Mouse (Mus musculus): ENCODE data around the gene Dusp22.

Gene Dusp22

GRCm38 (mm10) chr13:30659613-30660505, at the start of gene Dusp22:
Gene Dusp22 (plus strand): TSS chr13:30659999.
- DNase-seq = peak; percentile 79

GRCm38 (mm10) chr13:30612079-30612794, 47.6 kb upstream of the Dusp22 start:
- no peak for DNase-seq

DNA sequence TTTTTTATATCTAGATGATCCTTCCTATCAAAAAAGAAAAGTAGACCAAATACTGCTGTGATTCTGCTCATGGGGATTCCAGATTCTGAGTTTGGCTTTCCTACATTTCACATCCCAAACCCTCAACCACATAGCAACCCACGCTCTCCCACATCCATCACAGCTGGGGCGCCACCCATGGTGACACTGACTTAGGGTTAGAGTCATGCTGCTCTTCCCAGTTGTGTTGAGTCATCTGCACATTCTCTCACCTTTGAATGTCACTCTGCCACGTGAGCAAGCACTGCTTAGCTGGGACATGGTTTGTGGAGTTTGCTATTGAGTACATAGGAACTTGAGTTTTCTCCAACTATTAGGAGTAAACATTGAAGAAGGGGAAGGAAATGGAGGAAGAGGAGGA, 40.1 kb upstream of the Dusp22 start:
- DNase-seq = no peak

GRCm38 (mm10) chr13:30628195-30629048, 31.4 kb upstream of the Dusp22 start:
- no peak for DNase-seq

- peak; percentile 33 for DNase-seq
Observed at GRCm38 (mm10) chr13:30629794-30630410, 29.9 kb upstream of the Dusp22 start.

GRCm38 (mm10) chr13:30632998-30633397, 26.8 kb upstream of the Dusp22 start:
- peak; percentile 37 for DNase-seq

DNA sequence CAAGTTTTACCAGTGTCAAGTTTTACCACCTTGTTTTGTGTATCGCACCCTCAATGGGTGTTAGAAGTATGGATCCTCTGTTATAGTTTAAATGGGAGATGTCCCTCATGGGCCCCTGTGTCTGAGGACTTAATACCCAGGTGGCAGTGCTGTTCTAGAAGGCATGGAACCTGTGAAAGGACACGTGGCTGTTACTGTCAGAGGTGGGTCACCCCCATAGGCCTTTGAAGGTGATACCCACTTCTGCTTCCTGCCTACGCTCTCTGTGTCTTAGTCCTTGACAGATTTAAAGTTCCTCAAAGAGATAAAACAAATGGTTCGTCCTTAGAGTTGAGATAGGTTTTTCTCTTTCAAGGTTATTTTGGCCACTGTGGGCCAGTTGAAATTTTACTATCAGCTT, 23.3 kb upstream of the Dusp22 start:
- no peak for DNase-seq

GRCm38 (mm10) chr13:30638378-30639115, 21.3 kb upstream of the Dusp22 start:
- DNase-seq = no peak

- no peak for DNase-seq
Observed at GRCm38 (mm10) chr13:30642053-30642452, 17.7 kb upstream of the Dusp22 start.

- no peak for DNase-seq
Observed at GRCm38 (mm10) chr13:30648461-30648860, 11.3 kb upstream of the Dusp22 start.

DNA sequence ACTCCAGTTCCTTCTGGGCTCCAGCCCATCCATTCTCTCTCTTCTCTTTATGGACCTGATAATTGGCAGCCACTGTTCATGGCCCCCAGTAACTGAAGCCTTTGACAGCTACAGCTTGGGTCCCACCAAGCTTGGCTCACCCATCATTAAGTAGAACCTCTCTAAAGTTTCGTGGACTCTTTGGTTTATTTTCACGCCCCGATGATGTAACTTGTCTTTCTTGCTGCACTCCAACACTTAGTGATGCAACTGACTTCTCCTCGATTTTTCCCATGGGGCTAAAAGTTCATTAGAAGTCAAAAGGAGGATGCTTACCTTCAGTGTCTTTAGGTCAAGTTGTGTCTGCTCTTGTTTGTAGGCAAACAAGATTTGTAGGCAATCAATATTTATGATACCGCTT, 10.6 kb upstream of the Dusp22 start:
- DNase-seq = no peak

DNA sequence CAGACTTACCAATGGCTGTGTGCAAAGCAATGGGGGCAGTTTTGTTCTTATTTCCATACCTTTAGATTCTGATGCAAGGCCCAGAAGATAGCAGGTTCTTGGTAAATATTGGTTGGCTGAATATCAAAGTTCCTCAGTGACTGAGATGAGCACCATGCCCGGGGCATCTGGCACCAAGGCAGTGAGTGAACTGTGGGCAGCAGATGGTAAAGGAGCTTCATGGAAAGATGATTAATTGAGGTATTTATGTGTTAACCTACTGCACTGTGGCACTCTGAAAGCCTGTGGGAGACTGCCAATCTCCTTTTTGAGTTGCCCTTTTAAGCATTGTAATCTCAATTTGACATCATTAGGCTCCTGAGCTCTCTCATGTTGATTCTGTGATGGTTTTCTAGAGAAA, 9.1 kb upstream of the Dusp22 start:
- DNase-seq = no peak

DNA sequence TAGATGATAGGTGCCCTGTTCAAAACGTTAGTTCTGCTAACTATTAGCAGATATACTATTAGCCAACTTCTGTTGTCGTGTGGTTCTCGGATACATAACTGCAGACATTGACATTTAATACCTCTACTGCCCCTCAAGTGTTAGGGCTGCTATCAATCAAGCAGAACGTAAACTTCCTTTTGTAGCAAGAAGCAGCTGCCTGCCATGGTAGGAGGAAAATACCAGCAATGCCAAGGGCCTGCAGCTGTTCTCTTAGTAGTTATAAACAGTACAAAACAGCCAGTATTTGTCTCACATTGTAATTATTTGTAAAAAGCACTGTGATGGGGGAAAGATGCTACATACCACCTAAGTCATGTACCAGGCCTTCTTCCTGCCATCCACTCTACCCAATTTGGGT, 6.7 kb upstream of the Dusp22 start:
- no peak for DNase-seq

GRCm38 (mm10) chr13:30654463-30654862, 5.3 kb upstream of the Dusp22 start:
- DNase-seq = no peak

DNA sequence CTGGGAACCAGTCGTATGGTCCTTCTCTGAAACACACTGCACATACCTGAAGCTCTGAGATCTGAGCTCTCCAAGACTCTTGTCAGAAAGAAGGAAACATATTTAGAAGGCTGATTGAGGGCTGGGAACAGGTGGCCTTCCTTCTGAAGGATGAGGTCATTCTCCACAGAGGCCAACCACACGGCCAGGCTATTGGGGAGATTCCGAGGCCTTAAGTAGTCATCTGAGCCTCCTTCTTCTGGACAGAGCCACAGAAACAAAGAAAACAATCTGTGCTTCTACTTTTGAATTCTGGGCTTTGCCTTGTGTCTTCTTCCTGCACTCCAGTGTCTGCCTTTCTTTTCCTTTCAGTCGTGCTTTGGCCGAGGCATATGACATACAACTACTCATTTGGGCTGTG, 2.9 kb upstream of the Dusp22 start:
- no peak for DNase-seq

DNA sequence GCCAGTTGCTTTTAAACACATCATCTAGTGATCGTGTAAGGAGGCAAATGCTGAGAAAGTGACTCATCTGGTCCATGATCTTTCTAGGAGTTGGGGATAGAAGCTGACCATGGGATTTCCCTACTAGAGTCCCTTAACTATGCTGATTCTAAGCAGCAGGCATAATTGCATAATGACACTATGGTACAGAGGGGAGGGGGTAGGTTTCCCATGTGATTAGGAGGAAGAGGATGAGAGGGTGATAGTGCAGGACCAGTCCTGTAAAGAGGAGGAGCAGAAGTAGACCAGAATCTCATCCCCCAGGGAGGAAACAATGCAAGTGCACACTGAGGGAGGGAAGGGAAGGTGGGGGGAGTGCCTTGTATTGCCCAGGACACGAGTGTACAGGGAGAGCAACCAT, 2.0 kb upstream of the Dusp22 start:
- no peak for DNase-seq

DNA sequence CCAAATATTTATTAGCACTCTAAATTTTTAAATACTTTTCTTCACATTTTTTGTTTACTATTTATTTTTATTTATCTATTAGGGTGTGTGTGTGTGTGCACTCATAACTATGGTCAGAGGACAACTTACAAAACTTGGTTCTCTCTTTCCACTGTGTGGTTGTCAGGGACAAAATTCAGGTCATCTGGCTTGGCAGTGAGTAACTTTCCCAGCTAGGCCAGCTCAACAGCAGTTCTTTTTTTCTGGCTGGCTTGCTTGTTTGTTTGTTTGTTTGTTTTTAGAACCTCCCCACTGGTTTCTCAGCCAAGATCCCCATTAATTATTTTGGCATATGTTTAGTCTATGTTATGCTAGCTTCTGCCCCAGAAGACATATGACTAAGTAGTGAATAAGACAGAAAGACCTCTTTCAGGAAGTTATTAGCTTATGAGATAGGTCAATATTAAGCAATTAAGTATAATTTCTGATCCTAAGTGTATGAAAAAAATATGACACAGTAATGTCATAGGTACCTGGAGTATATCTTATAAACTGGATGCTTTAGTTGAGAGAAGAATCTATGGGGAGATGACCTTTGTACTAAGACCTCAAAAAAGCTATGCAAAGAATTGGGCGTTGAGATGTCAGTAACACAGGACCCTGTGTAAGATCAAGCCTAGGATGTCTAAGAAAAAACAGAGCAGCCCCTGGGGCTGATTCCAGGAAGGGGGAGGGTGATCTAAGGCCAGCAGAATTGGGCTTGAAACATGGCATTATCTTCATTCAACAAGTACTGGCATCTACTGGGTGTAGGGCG, 1.4 kb upstream of the Dusp22 start:
- DNase-seq = no peak

DNA sequence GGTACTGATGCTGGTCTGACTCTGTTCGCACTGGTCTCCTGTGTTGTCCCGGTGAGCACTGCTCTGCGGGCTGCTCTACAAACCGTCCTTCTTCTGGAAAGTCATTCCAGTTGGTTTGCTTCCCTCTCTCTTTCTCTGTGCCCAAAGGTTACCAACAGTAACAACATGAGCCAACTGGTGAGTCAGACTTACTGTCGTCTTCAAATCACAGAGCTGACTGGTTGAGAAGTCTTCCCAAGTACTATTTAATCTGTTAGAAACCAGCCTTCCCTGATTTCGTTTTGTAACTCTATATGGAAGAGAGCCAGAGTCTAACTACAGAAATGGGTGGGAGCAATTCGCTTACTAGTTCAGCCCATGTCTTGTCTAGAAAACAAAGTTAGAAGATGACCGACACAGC, 5.5 kb downstream of the Dusp22 start:
- no peak for DNase-seq

DNA sequence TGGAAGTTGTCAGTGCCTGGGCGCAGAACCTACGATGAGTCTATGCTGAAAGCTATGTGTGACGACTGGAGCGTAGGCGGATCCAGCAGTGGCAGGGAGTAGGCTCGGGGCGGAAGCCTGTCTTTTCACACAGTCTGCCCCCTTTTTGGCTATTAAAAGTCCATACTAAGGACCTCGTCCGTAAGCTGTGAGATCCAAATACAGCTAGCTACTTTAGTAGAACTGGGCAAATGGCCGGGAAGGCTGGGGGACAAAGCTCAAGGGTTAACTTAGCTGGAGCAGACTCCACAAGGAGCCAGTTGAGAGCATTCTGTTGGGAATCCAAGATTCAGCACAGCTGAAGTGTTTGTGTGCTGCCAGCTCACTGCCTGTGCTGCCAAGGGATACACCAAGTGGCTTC, 6.7 kb downstream of the Dusp22 start:
- DNase-seq = no peak

GRCm38 (mm10) chr13:30668301-30668700, 8.5 kb downstream of the Dusp22 start:
- DNase-seq = no peak

DNA sequence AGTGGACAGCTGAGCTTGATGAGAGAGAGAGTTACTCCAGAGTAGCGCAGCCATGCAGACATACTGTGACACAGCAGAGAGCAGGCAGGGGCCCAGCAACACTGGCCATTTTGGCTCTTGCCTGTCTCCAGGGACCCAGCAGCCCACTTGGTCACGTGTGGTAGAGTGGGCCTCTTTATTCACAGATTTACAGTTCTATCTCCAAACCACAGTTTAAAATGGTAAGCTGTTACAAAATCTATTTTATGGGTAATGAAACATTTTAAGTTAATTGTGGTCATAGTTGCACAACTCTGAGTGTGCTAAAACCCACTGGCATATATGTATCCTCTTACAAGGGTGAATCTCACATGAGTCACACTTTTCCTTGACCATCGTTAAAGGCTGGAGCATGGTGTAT, 9.5 kb downstream of the Dusp22 start:
- DNase-seq = no peak

All from thymus, postnatal 4 days (tissue).